Mouse (Mus musculus) ovary, adult 18-20 months (tissue): Measurements from ENCODE around the gene Olfr129.

ENCODE experiments used
- DNase-seq: peaks from one replicate; pipeline ENCODE4 v3.0.0; 2022; ENCODE audit warnings: low spot score, mixed read lengths

Gene Olfr129

DNA sequence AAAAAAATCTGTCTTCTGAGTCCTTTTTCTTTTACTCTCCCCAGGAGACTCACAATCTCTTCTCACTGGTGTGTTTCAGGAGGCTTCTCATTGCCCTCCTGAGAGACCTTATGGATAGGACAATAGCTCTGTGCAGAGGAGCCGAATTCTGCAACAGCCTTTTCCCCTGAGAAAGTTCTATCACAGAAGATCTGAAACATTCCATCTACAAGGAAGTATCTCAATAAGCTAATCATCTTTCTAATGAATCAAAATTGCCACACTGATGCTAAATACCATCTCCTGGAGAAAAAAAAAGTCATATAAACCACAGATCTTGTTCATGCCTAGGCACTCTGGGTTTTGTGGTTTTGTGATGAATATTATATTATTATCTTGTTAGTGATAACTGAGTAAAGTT, at the start of gene Olfr129:
Gene Olfr129, minus strand, starts transcription at position 101 of the 400 bp plus-strand sequence.
- DNase-seq, result no peak

GRCm38 (mm10) chr17:38088593-38088992, 28.7 kb upstream of the Olfr129 start, which contains the start of gene Olfr131:
Olfr131 (minus strand) TSS chr17:38088693.
- DNase-seq, result no peak

- no peak for DNase-seq
These were observed 22.5 kb upstream of the Olfr129 start for GRCm38 (mm10) chr17:38082364-38082763.

DNA sequence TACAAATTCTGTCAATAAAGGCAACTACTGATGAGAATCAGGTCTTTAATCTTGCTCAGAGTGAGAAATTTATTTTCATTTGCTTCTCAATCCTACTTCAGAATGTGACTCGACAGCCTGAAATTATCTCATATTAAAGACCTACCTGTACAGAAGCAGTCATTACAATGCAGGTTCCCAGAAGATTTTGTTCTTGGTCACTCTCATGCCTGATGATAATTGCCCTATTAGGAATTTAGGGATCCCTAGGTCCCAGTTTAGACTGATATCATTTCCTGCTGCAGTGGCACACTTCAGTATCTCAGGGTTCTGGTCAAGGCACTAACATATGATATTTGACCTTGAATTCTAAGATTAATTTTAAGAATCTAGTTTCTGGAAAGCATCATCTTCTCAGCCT, 3.7 kb upstream of the Olfr129 start, which contains the start of gene Olfr130:
Gene Olfr130, plus strand, starts transcription at position 301 of the 400 bp plus-strand sequence.
- no peak for DNase-seq

GRCm38 (mm10) chr17:38026297-38026696, 33.6 kb downstream of the Olfr129 start:
- no peak for DNase-seq

- no peak for DNase-seq
These were observed 43.5 kb downstream of the Olfr129 start for GRCm38 (mm10) chr17:38016341-38016740.

GRCm38 (mm10) chr17:38004996-38005395, 54.9 kb downstream of the Olfr129 start:
- DNase-seq, result no peak
